Mouse (Mus musculus): ENCODE data around the gene Aamdc. TPM values are rescaled to one million over a fixed set of nuclear protein-coding genes. Genes with fewer than 3 reads are reported as not detected.

Aamdc gene
- total RNA-seq, 2 experiments from 2014 or later, result 30.7 to 31.6 TPM

GRCm38 (mm10) chr7:97535531-97535930 is 43.8 kb downstream of the Aamdc start:
- intact Hi-C loops (cut with DNase I), result no loop called here
- DNase-seq (ENCODE audit: low spot score in 2 of 2), result no peak

GRCm38 (mm10) chr7:97519935-97520334 is 59.4 kb downstream of the Aamdc start:
- DNase-seq (ENCODE audit: low spot score in 2 of 2), result peak in 1 of 2 experiments; percentile 7
- intact Hi-C loops (cut with DNase I), result no loop called here

GRCm38 (mm10) chr7:97514786-97515185 is 64.5 kb downstream of the Aamdc start:
- no peak for DNase-seq (ENCODE audit: low spot score in 2 of 2)
- intact Hi-C loops (cut with DNase I), result no loop called here

- peak in 1 of 2 experiments; percentile 6 for DNase-seq (ENCODE audit: low spot score in 2 of 2)
- intact Hi-C loops (cut with DNase I), result no loop called here
Measured at GRCm38 (mm10) chr7:97500555-97501209, 78.6 kb downstream of the Aamdc start.

Other genes starting within 250 kb of the Aamdc start
- gene Usp35, start 247.5 kb downstream of the Aamdc start, total RNA-seq (2021), result 10 to 100 TPM; 13.7 to 15.6 TPM
- 10 to 100 TPM; 14.1 to 15.3 TPM for gene Kctd21, start 247.2 kb downstream of the Aamdc start, total RNA-seq (2021)
- 10 to 100 TPM; 11.8 to 12.9 TPM for gene Alg8, start 207.9 kb downstream of the Aamdc start, total RNA-seq (2021)
- 100 to 1,000 TPM; 228 to 241 TPM for gene Ndufc2, start 179.5 kb downstream of the Aamdc start, total RNA-seq (2021)
- gene Thrsp, start 161.8 kb downstream of the Aamdc start, total RNA-seq (2021), result 10 to 100 TPM; 16.0 to 20.0 TPM
- 1 to 10 TPM; 3.5 to 3.8 TPM for gene Kctd14, start 128.2 kb downstream of the Aamdc start, total RNA-seq (2021)
- gene Ints4, start 98.5 kb downstream of the Aamdc start, total RNA-seq (2021), result 10 to 100 TPM; 23.9 to 28.5 TPM
- 10 to 100 TPM; 42.9 to 47.9 TPM for gene Rsf1, start 392 bp upstream of the Aamdc start, total RNA-seq (2021)
- 10 to 100 TPM; 76.2 to 89.9 TPM for gene Clns1a, start 117.1 kb upstream of the Aamdc start, total RNA-seq (2021)
- gene Aqp11, start 158.8 kb upstream of the Aamdc start, total RNA-seq (2021), result 10 to 100 TPM; 22.9 to 27.5 TPM
- 100 to 1,000 TPM; 401 to 458 TPM for gene Pak1, start 209.0 kb upstream of the Aamdc start, total RNA-seq (2021)